Mouse (Mus musculus): Measurements from ENCODE around the gene 5330417H12Rik.

GRCm38 (mm10) chr7:107600651-107601050 lies 24.3 kb downstream of the 5330417H12Rik start:
- TF ChIP-seq POLR2A (IDR thresholded peaks at IDR 0.05; ENCODE audit: extremely low read depth, insufficient read depth, low read length) (no peak), CTCF (IDR thresholded peaks at IDR 0.05; ENCODE audit: extremely low read depth, insufficient read depth, low read length) (no peak)
